Mouse (Mus musculus) kidney, embryonic 14.5 days (tissue): ENCODE data around the gene Timmdc1. TPM values are rescaled to one million over a fixed set of nuclear protein-coding genes. Genes with fewer than 3 reads are reported as not detected.
A peak's percentile ranks its signal among the peaks of the same experiment; 100 is the strongest.

Experiments used
- ATAC-seq: fragments of 200-750 bp; cut with Nextera tagmentation; 2 replicates; pipeline ENCODE4 v1.8.0; 2017; ENCODE audit warnings: moderate number of reproducible peaks, mild to moderate bottlenecking, moderate TSS enrichment, moderate library complexity; ENCODE audit not compliant: low FRiP score, low TSS enrichment
- H3K27ac ChIP-seq: fragments of 300-500 bp; sonication (generic); 2 replicates; pipeline ENCODE4 v1.5.1; 2014; ENCODE audit warnings: low read depth, mild to moderate bottlenecking, low read length, moderate library complexity, mixed read lengths
- H3K27me3 ChIP-seq: fragments of 300-500 bp; sonication (generic); 2 replicates; pipeline ENCODE4 v1.6.1; 2014; ENCODE audit warnings: mild to moderate bottlenecking, low read length; ENCODE audit not compliant: control insufficient read depth, insufficient read depth
- H3K36me3 ChIP-seq: fragments of 300-500 bp; sonication (generic); 2 replicates; pipeline ENCODE4 v1.6.1; 2014; ENCODE audit warnings: low read length, mixed read lengths; ENCODE audit not compliant: control insufficient read depth, insufficient read depth
- H3K4me1 ChIP-seq: fragments of 300-500 bp; sonication (generic); 2 replicates; pipeline ENCODE4 v1.6.1; 2014; ENCODE audit warnings: low read length, mixed read lengths; ENCODE audit not compliant: control insufficient read depth, insufficient read depth
- H3K4me2 ChIP-seq: fragments of 300-500 bp; sonication (generic); replicated peaks from 2 replicates; pipeline ENCODE4 v1.6.1; 2014; ENCODE audit warnings: low read depth, mild to moderate bottlenecking, low read length
- H3K4me3 ChIP-seq: fragments of 300-500 bp; sonication (generic); 2 replicates; pipeline ENCODE4 v1.5.1; 2014; ENCODE audit warnings: mild to moderate bottlenecking, low read length
- H3K9ac ChIP-seq: fragments of 300-500 bp; sonication (generic); 2 replicates; pipeline ENCODE4 v1.6.1; 2014; ENCODE audit warnings: low read depth, mild to moderate bottlenecking, low read length, moderate library complexity
- H3K9me3 ChIP-seq: fragments of 300-500 bp; sonication (generic); 2 replicates; pipeline ENCODE4 v1.6.1; 2016; ENCODE audit warnings: low read length; ENCODE audit not compliant: control insufficient read depth
- WGBS: fragments of 180-500 bp; shearing (Covaris S2); extraction: QIAGEN DNeasy Blood & Tissue Kit; methylation state at CpG from one replicate; pipeline ENCODE4 v1.1.7; 2014; 5-methylcytosine and 5-hydroxymethylcytosine counted together
- polyA plus RNA-seq: library from polyadenylated mRNA; unstranded; fragments of >200 nt; fragmentation: Nextera tagmentation; extraction: Ambion mirVana; gene quantifications from 2 replicates; pipeline ENCODE4 v1.2.1, GENCODE M21; 2014

The Timmdc1 gene
- polyA plus RNA-seq, 1 experiment from 2014 or later: 31.8 TPM

- whole genome bisulfite sequencing: 3% methylated on average over 54 of the region's 54 CpGs
- peak; percentile 93 for ATAC-seq
Observed at GRCm38 (mm10) chr16:38549479-38550396, 27.3 kb upstream of the Timmdc1 start, which contains the start of gene Poglut1. Poglut1 (minus strand) TSS chr16:38550258.

GRCm38 (mm10) chr16:38548000-38548399 is 25.5 kb upstream of the Timmdc1 start:
- Histone ChIP-seq H3K27ac (no peak overlapping the region), H3K9ac (no peak overlapping the region), H3K27me3 (no peaks in the 10 kb centered on the region), H3K4me2 (no peak overlapping the region), H3K9me3 (no peaks in the 10 kb centered on the region), H3K36me3 (peaks cover 27% of the 10 kb centered on the region), H3K4me1 (peaks cover 9% of the 10 kb centered on the region; the same call in 1 of the 2 replicates), H3K4me3 (no peak overlapping the region)
- 100% methylated on average over 1 of the region's 1 CpGs for WGBS
- ATAC-seq: no peak

More at GRCm38 (mm10) chr16:38549479-38550396, 27.3 kb upstream of the Timmdc1 start, which contains the start of gene Poglut1:
- Histone ChIP-seq H3K27ac (no peak within 1 kb of the TSS; the same call in 1 of the 2 replicates), H3K9me3 (no peaks in the 10 kb centered on the region), H3K4me2 (peak within 1 kb of the TSS; percentile 73), H3K27me3 (no peaks in the 10 kb centered on the region; the same call in 1 of the 2 replicates), H3K4me1 (peaks cover 9% of the 10 kb centered on the region; the same call in 1 of the 2 replicates), H3K9ac (peak within 1 kb of the TSS; percentile 84), H3K36me3 (peaks cover 19% of the 10 kb centered on the region), H3K4me3 (peak within 1 kb of the TSS; percentile 91)

GRCm38 (mm10) chr16:38538716-38539380 is 16.4 kb upstream of the Timmdc1 start:
- no peak overlapping the region for H3K9ac ChIP-seq
- peaks cover 69% of the 10 kb centered on the region for H3K36me3 ChIP-seq
- no peak overlapping the region for H3K4me2 ChIP-seq
- H3K9me3 ChIP-seq: no peaks in the 10 kb centered on the region
- H3K4me1 ChIP-seq: no peaks in the 10 kb centered on the region
- ATAC-seq: no peak
- no peak overlapping the region for H3K4me3 ChIP-seq
- H3K27ac ChIP-seq: no peak overlapping the region
- no peaks in the 10 kb centered on the region for H3K27me3 ChIP-seq
- WGBS: 96% methylated on average over 13 of the region's 13 CpGs

- Histone ChIP-seq H3K9ac (no peak overlapping the region), H3K27ac (no peak overlapping the region), H3K36me3 (peaks cover 73% of the 10 kb centered on the region), H3K4me2 (no peak overlapping the region), H3K9me3 (no peaks in the 10 kb centered on the region), H3K4me1 (no peaks in the 10 kb centered on the region), H3K27me3 (no peaks in the 10 kb centered on the region), H3K4me3 (no peak overlapping the region)
- no peak for ATAC-seq
- 47% methylated on average over 8 of the region's 8 CpGs for WGBS
Observed at GRCm38 (mm10) chr16:38536544-38537146, 14.2 kb upstream of the Timmdc1 start.

- H3K36me3 ChIP-seq: peaks cover 47% of the 10 kb centered on the region
Observed at GRCm38 (mm10) chr16:38526264-38526663, 3.8 kb upstream of the Timmdc1 start.

GRCm38 (mm10) chr16:38521211-38521987 is 1.1 kb downstream of the Timmdc1 start:
- H3K9ac ChIP-seq: peak overlapping the region; percentile 93; the same call in 1 of the 2 replicates
- WGBS: 35% methylated on average over 8 of the region's 8 CpGs

More at GRCm38 (mm10) chr16:38526264-38526663, 3.8 kb upstream of the Timmdc1 start:
- ATAC-seq: no peak
- Histone ChIP-seq H3K4me2 (no peak overlapping the region), H3K4me1 (peaks cover 8% of the 10 kb centered on the region), H3K4me3 (no peak overlapping the region), H3K27ac (no peak overlapping the region), H3K27me3 (no peaks in the 10 kb centered on the region), H3K9me3 (no peaks in the 10 kb centered on the region), H3K9ac (no peak overlapping the region)
- 84% methylated on average over 6 of the region's 6 CpGs for WGBS

GRCm38 (mm10) chr16:38519140-38519539 is 3.3 kb downstream of the Timmdc1 start:
- no peak overlapping the region for H3K9ac ChIP-seq
- 95% methylated on average over 2 of the region's 2 CpGs for WGBS
- H3K4me2 ChIP-seq: no peak overlapping the region
- no peak for ATAC-seq
- peaks cover 9% of the 10 kb centered on the region for H3K4me1 ChIP-seq
- H3K4me3 ChIP-seq: no peak overlapping the region
- no peaks in the 10 kb centered on the region for H3K27me3 ChIP-seq
- peaks cover 34% of the 10 kb centered on the region for H3K36me3 ChIP-seq
- no peak overlapping the region for H3K27ac ChIP-seq
- no peaks in the 10 kb centered on the region for H3K9me3 ChIP-seq

More at GRCm38 (mm10) chr16:38521211-38521987, 1.1 kb downstream of the Timmdc1 start:
- peak overlapping the region; percentile 97 for H3K4me3 ChIP-seq
- H3K36me3 ChIP-seq: peaks cover 30% of the 10 kb centered on the region
- no peaks in the 10 kb centered on the region for H3K9me3 ChIP-seq
- H3K4me2 ChIP-seq: peak overlapping the region; percentile 66
- H3K27ac ChIP-seq: no peak overlapping the region
- peaks cover 9% of the 10 kb centered on the region for H3K4me1 ChIP-seq
- no peak for ATAC-seq
- H3K27me3 ChIP-seq: no peaks in the 10 kb centered on the region

- 88% methylated on average over 2 of the region's 2 CpGs for WGBS
- Histone ChIP-seq H3K27me3 (no peaks in the 10 kb centered on the region), H3K4me2 (no peak overlapping the region), H3K27ac (no peak overlapping the region), H3K4me3 (no peak overlapping the region), H3K4me1 (no peaks in the 10 kb centered on the region), H3K9ac (no peak overlapping the region), H3K36me3 (peaks cover 61% of the 10 kb centered on the region), H3K9me3 (no peaks in the 10 kb centered on the region)
- ATAC-seq: no peak
Observed at GRCm38 (mm10) chr16:38510846-38511245, 11.6 kb downstream of the Timmdc1 start.
